Mouse (Mus musculus) liver, embryonic 13.5 days (tissue): Measurements from ENCODE around the gene Susd3. TPM values are rescaled to one million over a fixed set of nuclear protein-coding genes. Genes with fewer than 3 reads are reported as not detected.

ENCODE experiments used
- ATAC-seq: fragments of 200-750 bp; cut with Nextera tagmentation; 2 replicates; pipeline ENCODE4 v1.8.0; 2017; ENCODE audit warnings: low read depth, mild to moderate bottlenecking, moderate number of reproducible peaks, moderate library complexity
- DNase-seq: peaks from one replicate; pipeline ENCODE4 v3.0.0; 2022
- H3K27ac ChIP-seq: fragments of 300-500 bp; sonication (generic); 2 replicates; pipeline ENCODE4 v1.5.1; 2015; ENCODE audit warnings: moderate library complexity, mild to moderate bottlenecking, inconsistent platforms
- H3K27me3 ChIP-seq: fragments of 300-500 bp; sonication (generic); 2 replicates; pipeline ENCODE4 v1.6.1; 2015; ENCODE audit warnings: mild to moderate bottlenecking, inconsistent platforms
- H3K36me3 ChIP-seq: fragments of 300-500 bp; sonication (generic); 2 replicates; pipeline ENCODE4 v1.6.1; 2015; ENCODE audit warnings: mild to moderate bottlenecking, inconsistent platforms
- H3K4me1 ChIP-seq: fragments of 300-500 bp; sonication (generic); replicated peaks from 2 replicates; pipeline ENCODE4 v1.6.1; 2015; ENCODE audit warnings: inconsistent platforms
- H3K4me2 ChIP-seq: fragments of 300-500 bp; sonication (generic); 2 replicates; pipeline ENCODE4 v1.6.1; 2015; ENCODE audit warnings: inconsistent platforms, mild to moderate bottlenecking, moderate library complexity
- H3K4me3 ChIP-seq: fragments of 300-500 bp; sonication (generic); replicated peaks from 2 replicates; pipeline ENCODE4 v1.5.1; 2015; ENCODE audit warnings: mild to moderate bottlenecking, inconsistent platforms
- H3K9ac ChIP-seq: fragments of 300-500 bp; sonication (generic); 2 replicates; pipeline ENCODE4 v1.6.1; 2015; ENCODE audit warnings: mild to moderate bottlenecking, inconsistent platforms
- H3K9me3 ChIP-seq: fragments of 300-500 bp; sonication (generic); replicated peaks from 2 replicates; pipeline ENCODE4 v1.6.1; 2016; ENCODE audit warnings: inconsistent platforms
- WGBS: fragments of 180-500 bp; shearing (Covaris S2); methylation state at CpG from one replicate; pipeline ENCODE4 v1.1.7; 2015; ENCODE audit not compliant: insufficient replicate concordance; 5-methylcytosine and 5-hydroxymethylcytosine counted together
- polyA plus RNA-seq: library from polyadenylated mRNA; unstranded; fragments of >200 nt; fragmentation: Nextera tagmentation; extraction: Ambion mirVana; gene quantifications from 2 replicates; pipeline ENCODE4 v1.2.1, GENCODE M21; 2015

Gene Susd3
- polyA plus RNA-seq, 1 experiment from 2014 or later = 1.7 TPM

DNA sequence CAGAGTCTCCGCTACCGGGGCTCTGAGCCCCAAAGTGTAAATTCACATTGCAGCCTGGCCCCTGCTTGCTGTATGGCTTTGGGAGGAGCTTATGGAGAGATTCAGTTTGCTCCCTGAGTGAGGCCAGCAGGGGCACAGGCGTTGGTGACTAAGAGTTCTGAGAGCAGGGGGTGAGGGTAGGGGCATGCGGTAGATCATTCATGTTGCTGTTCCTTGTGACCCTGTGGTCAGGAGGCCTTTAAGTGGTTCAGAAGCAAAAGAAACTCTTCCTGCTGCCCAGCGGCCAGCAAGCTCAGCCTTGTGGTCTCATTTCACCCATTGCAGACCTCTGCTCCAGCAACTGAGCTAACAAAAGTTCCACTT, 56.9 kb downstream of the Susd3 start:
- Histone ChIP-seq H3K4me3 (no peak overlapping the region), H3K4me1 (peaks cover 71% of the 10 kb centered on the region), H3K4me2 (peak overlapping the region; percentile 100), H3K27ac (peak overlapping the region; percentile 62; the same call in 1 of the 2 replicates), H3K9me3 (no peaks in the 10 kb centered on the region), H3K27me3 (no peaks in the 10 kb centered on the region), H3K9ac (no peak overlapping the region), H3K36me3 (peaks cover 18% of the 10 kb centered on the region)
- no peak for DNase-seq
- WGBS = 37% methylated on average over 5 of the region's 5 CpGs
- no peak for ATAC-seq

GRCm38 (mm10) chr13:49190876-49191672, 57.4 kb downstream of the Susd3 start:
- Histone ChIP-seq H3K27ac (peak overlapping the region; percentile 62), H3K9ac (no peak overlapping the region; the same call in 1 of the 2 replicates), H3K4me3 (no peak overlapping the region), H3K4me2 (peak overlapping the region; percentile 100), H3K27me3 (no peaks in the 10 kb centered on the region), H3K4me1 (peaks cover 73% of the 10 kb centered on the region), H3K36me3 (peaks cover 18% of the 10 kb centered on the region), H3K9me3 (no peaks in the 10 kb centered on the region)
- ATAC-seq = no peak
- WGBS = 44% methylated on average over 7 of the region's 7 CpGs
- DNase-seq = no peak

GRCm38 (mm10) chr13:49189970-49190870, 58.3 kb downstream of the Susd3 start:
- no peak overlapping the region for H3K4me3 ChIP-seq
- H3K9ac ChIP-seq = no peak overlapping the region; the same call in 1 of the 2 replicates
- DNase-seq (no peak), ATAC-seq (no peak)
- 29% methylated on average over 12 of the region's 12 CpGs for WGBS
- peak overlapping the region; percentile 62 for H3K27ac ChIP-seq
- H3K27me3 ChIP-seq = no peaks in the 10 kb centered on the region
- peaks cover 9% of the 10 kb centered on the region for H3K36me3 ChIP-seq
- H3K4me2 ChIP-seq = peak overlapping the region; percentile 100
- no peaks in the 10 kb centered on the region for H3K9me3 ChIP-seq
- peaks cover 66% of the 10 kb centered on the region for H3K4me1 ChIP-seq

DNA sequence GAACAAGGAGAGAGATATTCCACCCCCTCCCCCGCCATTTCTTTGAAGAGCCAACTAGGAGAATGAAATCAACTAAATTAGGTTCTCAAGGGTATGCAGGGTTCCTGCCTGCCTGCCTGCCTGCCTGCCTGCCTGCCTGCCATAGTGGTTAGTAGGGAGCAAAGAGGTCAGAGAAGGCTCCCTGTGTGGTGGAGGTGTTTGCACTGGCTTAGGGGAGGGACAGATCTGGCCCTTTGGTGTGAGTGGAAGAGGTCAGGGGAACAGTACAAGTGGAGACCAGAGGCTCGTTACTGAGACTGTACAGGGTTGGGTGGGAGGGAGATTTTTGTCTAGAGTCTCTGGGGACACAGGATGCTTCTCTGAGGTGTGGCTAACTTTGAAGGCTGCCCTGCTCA, 59.5 kb downstream of the Susd3 start:
- no peak for ATAC-seq

GRCm38 (mm10) chr13:49188219-49188965, 60.1 kb downstream of the Susd3 start:
- WGBS = 18% methylated on average over 15 of the region's 15 CpGs
- Histone ChIP-seq H3K27ac (peak overlapping the region; percentile 55; the same call in 1 of the 2 replicates), H3K4me3 (peak overlapping the region; percentile 80), H3K9ac (peak overlapping the region; percentile 82), H3K9me3 (no peaks in the 10 kb centered on the region), H3K4me2 (peak overlapping the region; percentile 100), H3K4me1 (peaks cover 60% of the 10 kb centered on the region), H3K27me3 (no peaks in the 10 kb centered on the region), H3K36me3 (no peaks in the 10 kb centered on the region)
- no peak for DNase-seq
- no peak for ATAC-seq

More for the DNA sequence above, 59.5 kb downstream of the Susd3 start:
- Histone ChIP-seq H3K9ac (0 out of 2 replicates have a peak overlapping the region, but pooled peaks have one; percentile 82), H3K9me3 (no peaks in the 10 kb centered on the region), H3K4me1 (peaks cover 64% of the 10 kb centered on the region), H3K36me3 (no peaks in the 10 kb centered on the region; the same call in 1 of the 2 replicates), H3K4me2 (peak overlapping the region; percentile 100), H3K27ac (peak overlapping the region; percentile 55), H3K4me3 (peak overlapping the region; percentile 80; the same call in 1 of the 2 replicates), H3K27me3 (no peaks in the 10 kb centered on the region)
- DNase-seq = no peak
- WGBS = 42% methylated on average over 2 of the region's 2 CpGs

DNA sequence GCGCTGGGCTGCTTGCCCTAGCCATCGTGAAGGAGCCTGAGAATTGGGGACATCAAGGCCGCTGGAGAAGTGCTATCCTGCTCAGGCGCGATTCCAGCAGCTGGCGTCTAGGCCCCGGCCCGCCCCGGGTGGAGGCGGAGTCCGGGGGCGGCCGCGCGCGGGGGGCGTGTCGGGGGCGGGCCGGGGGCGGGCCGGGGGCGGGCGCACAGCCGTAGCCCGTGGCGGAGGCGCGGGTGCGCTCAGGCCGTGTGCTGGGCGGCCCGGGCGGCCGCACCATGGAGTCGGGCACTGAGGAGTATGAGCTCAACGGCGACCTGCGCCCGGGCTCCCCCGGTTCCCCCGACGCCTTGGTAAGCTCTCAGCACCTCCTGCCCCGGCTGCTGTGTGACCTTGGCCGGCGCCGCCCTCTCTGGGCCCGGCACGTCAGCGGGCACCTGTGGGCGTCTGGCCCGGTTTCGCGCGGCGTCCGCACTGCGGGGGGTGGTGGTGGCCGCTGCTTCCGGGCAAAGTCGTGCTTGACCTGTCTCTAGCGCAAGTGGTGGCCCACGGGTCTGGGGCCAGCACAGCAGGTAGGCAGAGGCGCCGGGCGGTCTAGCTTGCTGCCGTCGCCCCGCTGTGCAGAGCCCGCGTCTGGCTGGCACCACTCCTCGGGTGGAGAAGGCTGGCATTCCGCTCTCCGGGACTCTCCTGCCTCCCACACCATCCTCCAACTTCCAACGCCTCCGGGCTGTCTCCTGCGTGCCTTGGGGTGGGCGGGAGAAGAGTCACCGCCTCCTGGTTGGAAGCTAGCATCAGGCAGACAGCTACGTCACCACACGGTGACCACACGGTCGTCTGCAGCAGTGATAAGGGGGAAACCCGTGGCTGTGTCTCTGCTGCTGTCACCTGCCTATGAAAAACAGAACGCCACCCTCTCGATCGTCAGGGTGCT, 61.0 kb downstream of the Susd3 start, which contains the start of gene Ninj1:
Gene Ninj1, plus strand, starts transcription at position 198 of the 931 bp plus-strand sequence.
- ATAC-seq = peak; percentile 85
- Histone ChIP-seq H3K9me3 (no peaks in the 10 kb centered on the region), H3K36me3 (no peaks in the 10 kb centered on the region), H3K4me3 (peak within 1 kb of the TSS; percentile 80), H3K9ac (peak within 1 kb of the TSS; percentile 82), H3K27ac (peak within 1 kb of the TSS; percentile 80), H3K27me3 (no peaks in the 10 kb centered on the region), H3K4me1 (peaks cover 60% of the 10 kb centered on the region), H3K4me2 (peak within 1 kb of the TSS; percentile 100)
- under 1% methylated on average over 79 of the region's 87 CpGs for WGBS
- DNase-seq = peak; percentile 80

- Histone ChIP-seq H3K4me1 (peaks cover 53% of the 10 kb centered on the region), H3K36me3 (no peaks in the 10 kb centered on the region), H3K9me3 (no peaks in the 10 kb centered on the region), H3K4me2 (peak overlapping the region; percentile 100), H3K4me3 (peak overlapping the region; percentile 80), H3K9ac (peak overlapping the region; percentile 59), H3K27ac (peak overlapping the region; percentile 34), H3K27me3 (no peaks in the 10 kb centered on the region)
- ATAC-seq (peak; percentile 30), DNase-seq (no peak)
- WGBS = 18% methylated on average over 11 of the region's 11 CpGs
These were observed 61.7 kb downstream of the Susd3 start for GRCm38 (mm10) chr13:49186798-49187287.

DNA sequence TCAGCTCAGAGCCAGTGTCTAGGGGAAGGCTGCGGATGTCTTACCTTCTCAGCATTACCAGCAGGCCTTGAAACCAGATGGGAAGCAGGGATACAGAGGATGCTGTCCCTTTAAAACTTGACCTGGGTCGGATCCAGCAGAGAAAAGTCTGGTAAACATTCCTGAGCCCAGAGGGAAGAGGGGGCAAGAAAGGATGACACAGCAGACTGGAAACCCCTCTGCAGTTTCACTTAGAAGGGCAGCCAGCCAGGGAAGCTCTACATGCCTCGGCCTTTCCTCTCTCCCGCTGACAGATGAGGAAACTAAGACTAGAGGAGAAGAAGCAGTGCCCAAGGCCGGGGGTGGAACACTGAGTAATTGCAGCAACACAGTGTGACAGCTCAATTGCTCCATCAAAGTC, 64.9 kb downstream of the Susd3 start:
- Histone ChIP-seq H3K36me3 (no peaks in the 10 kb centered on the region), H3K27me3 (no peaks in the 10 kb centered on the region), H3K9me3 (no peaks in the 10 kb centered on the region), H3K4me3 (no peak overlapping the region), H3K27ac (no peak overlapping the region), H3K9ac (no peak overlapping the region), H3K4me1 (peaks cover 35% of the 10 kb centered on the region), H3K4me2 (no peak overlapping the region)
- ATAC-seq (no peak), DNase-seq (no peak)
- 43% methylated on average over 5 of the region's 5 CpGs for WGBS

- Histone ChIP-seq H3K4me1 (peaks cover 30% of the 10 kb centered on the region), H3K4me2 (no peak overlapping the region), H3K9me3 (no peaks in the 10 kb centered on the region), H3K4me3 (no peak overlapping the region), H3K36me3 (no peaks in the 10 kb centered on the region), H3K27ac (no peak overlapping the region), H3K9ac (no peak overlapping the region), H3K27me3 (no peaks in the 10 kb centered on the region)
- ATAC-seq = no peak
- WGBS = 42% methylated on average over 5 of the region's 5 CpGs
- no peak for DNase-seq
These were observed 65.3 kb downstream of the Susd3 start for GRCm38 (mm10) chr13:49183161-49183560.
